Mouse (Mus musculus) ES-E14 (cell line): ENCODE measurements around the gene Tns1.

Source experiments
- CHD2 ChIP-seq: IDR thresholded peaks from 2 replicates; pipeline ENCODE4 v1.6.1; 2014; ENCODE audit warnings: mild to moderate bottlenecking, low read depth, low read length, inconsistent platforms
- ZC3H11A ChIP-seq: IDR thresholded peaks from 2 replicates; pipeline ENCODE4 v1.6.1; 2012; ENCODE audit warnings: low read depth, mild to moderate bottlenecking, inconsistent platforms, low read length, borderline replicate concordance

GRCm38 (mm10) chr1:74047722-74048121, 76.5 kb downstream of the Tns1 start:
- no peak for TF ChIP-seq CHD2
- no peak for TF ChIP-seq ZC3H11A
